Mouse (Mus musculus) hindbrain, embryonic 13.5 days (tissue): Measurements from ENCODE around the gene Slc32a1. TPM values are rescaled to one million over a fixed set of nuclear protein-coding genes. Genes with fewer than 3 reads are reported as not detected.

ENCODE experiments used
- ATAC-seq: fragments of 200-750 bp; cut with Nextera tagmentation; 2 replicates; pipeline ENCODE4 v1.8.0; 2017; ENCODE audit warnings: moderate TSS enrichment; ENCODE audit not compliant: low FRiP score
- H3K27ac ChIP-seq: fragments of 300-500 bp; sonication (generic); 2 replicates; pipeline ENCODE4 v1.5.1; 2015; ENCODE audit warnings: inconsistent platforms, mild to moderate bottlenecking, moderate library complexity
- H3K27me3 ChIP-seq: fragments of 300-500 bp; sonication (generic); 2 replicates; pipeline ENCODE4 v1.6.1; 2015; ENCODE audit warnings: mild to moderate bottlenecking, inconsistent platforms
- H3K36me3 ChIP-seq: fragments of 300-500 bp; sonication (generic); 2 replicates; pipeline ENCODE4 v1.6.1; 2015; ENCODE audit warnings: mild to moderate bottlenecking, inconsistent platforms
- H3K4me1 ChIP-seq: fragments of 300-500 bp; sonication (generic); replicated peaks from 2 replicates; pipeline ENCODE4 v1.6.1; 2015; ENCODE audit warnings: inconsistent platforms
- H3K4me2 ChIP-seq: fragments of 300-500 bp; sonication (generic); 2 replicates; pipeline ENCODE4 v1.6.1; 2015; ENCODE audit warnings: inconsistent platforms, mild to moderate bottlenecking, moderate library complexity
- H3K4me3 ChIP-seq: fragments of 300-500 bp; sonication (generic); 2 replicates; pipeline ENCODE4 v1.5.1; 2015; ENCODE audit warnings: mild to moderate bottlenecking, inconsistent platforms
- H3K9ac ChIP-seq: fragments of 300-500 bp; sonication (generic); 2 replicates; pipeline ENCODE4 v1.6.1; 2015; ENCODE audit warnings: mild to moderate bottlenecking, inconsistent platforms
- H3K9me3 ChIP-seq: fragments of 300-500 bp; sonication (generic); 2 replicates; pipeline ENCODE4 v1.6.1; 2016; ENCODE audit warnings: inconsistent platforms
- WGBS: fragments of 180-500 bp; shearing (Covaris S2); methylation state at CpG from one replicate; pipeline ENCODE4 v1.1.7; 2015; 5-methylcytosine and 5-hydroxymethylcytosine counted together
- polyA plus RNA-seq: library from polyadenylated mRNA; unstranded; fragments of >200 nt; fragmentation: Nextera tagmentation; extraction: Ambion mirVana; gene quantifications from 2 replicates; pipeline ENCODE4 v1.2.1, GENCODE M21; 2015

The Slc32a1 gene
- 6.6 and 8.1 TPM in 2 replicates for polyA plus RNA-seq

GRCm38 (mm10) chr2:158610488-158611325, at the start of gene Slc32a1:
Slc32a1 (plus strand) TSS chr2:158610767.
- peaks cover 89% of the 10 kb centered on the region for H3K27me3 ChIP-seq

GRCm38 (mm10) chr2:158560801-158561200, 49.8 kb upstream of the Slc32a1 start:
- WGBS, result 23% methylated on average over 9 of the region's 9 CpGs
- ATAC-seq, result no peak; the same call in 1 of the 2 replicates
- Histone ChIP-seq H3K4me1 (peaks cover 61% of the 10 kb centered on the region), H3K36me3 (no peaks in the 10 kb centered on the region), H3K4me2 (no peak overlapping the region; the same call in 1 of the 2 replicates), H3K9ac (peak overlapping the region; percentile 51), H3K27ac (peak overlapping the region; percentile 89), H3K9me3 (no peaks in the 10 kb centered on the region), H3K4me3 (no peak overlapping the region), H3K27me3 (peaks cover 24% of the 10 kb centered on the region)

More at GRCm38 (mm10) chr2:158610488-158611325, at the start of gene Slc32a1:
- peak within 1 kb of the TSS; percentile 67 for H3K4me2 ChIP-seq
- H3K9ac ChIP-seq, result peak within 1 kb of the TSS; percentile 86
- H3K9me3 ChIP-seq, result no peaks in the 10 kb centered on the region
- H3K4me1 ChIP-seq, result peaks cover 38% of the 10 kb centered on the region
- peak; percentile 54 for ATAC-seq
- H3K36me3 ChIP-seq, result peaks cover 4% of the 10 kb centered on the region; the same call in 1 of the 2 replicates
- WGBS, result 1% methylated on average over 75 of the region's 77 CpGs
- peak within 1 kb of the TSS; percentile 97 for H3K27ac ChIP-seq
- peak within 1 kb of the TSS; percentile 58 for H3K4me3 ChIP-seq

GRCm38 (mm10) chr2:158561371-158562144, 49.0 kb upstream of the Slc32a1 start:
- H3K27ac ChIP-seq, result peak overlapping the region; percentile 89
- peaks cover 54% of the 10 kb centered on the region for H3K4me1 ChIP-seq
- no peak overlapping the region for H3K4me3 ChIP-seq
- H3K27me3 ChIP-seq, result peaks cover 29% of the 10 kb centered on the region
- 45% methylated on average over 3 of the region's 3 CpGs for WGBS
- peak; percentile 59 for ATAC-seq
- no peaks in the 10 kb centered on the region for H3K36me3 ChIP-seq
- H3K9ac ChIP-seq, result peak overlapping the region; percentile 51
- no peaks in the 10 kb centered on the region for H3K9me3 ChIP-seq
- H3K4me2 ChIP-seq, result no peak overlapping the region; the same call in 1 of the 2 replicates

- Histone ChIP-seq H3K9ac (no peak overlapping the region; the same call in 1 of the 2 replicates), H3K36me3 (no peaks in the 10 kb centered on the region), H3K27me3 (peaks cover 33% of the 10 kb centered on the region), H3K4me1 (peaks cover 33% of the 10 kb centered on the region), H3K27ac (peak overlapping the region; percentile 69), H3K4me3 (no peak overlapping the region), H3K9me3 (no peaks in the 10 kb centered on the region), H3K4me2 (no peak overlapping the region)
- WGBS, result 18% methylated on average over 13 of the region's 13 CpGs
- 0 out of 2 replicates have a peak, but pooled peaks have one; percentile 41 for ATAC-seq
Measured at GRCm38 (mm10) chr2:158570421-158571081, 40.0 kb upstream of the Slc32a1 start.

- Histone ChIP-seq H3K4me1 (peaks cover 19% of the 10 kb centered on the region), H3K9me3 (no peaks in the 10 kb centered on the region), H3K4me3 (no peak overlapping the region), H3K4me2 (no peak overlapping the region), H3K9ac (no peak overlapping the region), H3K36me3 (no peaks in the 10 kb centered on the region), H3K27me3 (peaks cover 22% of the 10 kb centered on the region; the same call in 1 of the 2 replicates), H3K27ac (peak overlapping the region; percentile 58; the same call in 1 of the 2 replicates)
- WGBS, result 28% methylated on average over 4 of the region's 4 CpGs
- no peak for ATAC-seq
Measured at GRCm38 (mm10) chr2:158579979-158580378, 30.6 kb upstream of the Slc32a1 start.

- 9% methylated on average over 12 of the region's 12 CpGs for whole genome bisulfite sequencing
- Histone ChIP-seq H3K36me3 (no peaks in the 10 kb centered on the region), H3K4me1 (peaks cover 37% of the 10 kb centered on the region), H3K9me3 (no peaks in the 10 kb centered on the region), H3K27me3 (peaks cover 34% of the 10 kb centered on the region; the same call in 1 of the 2 replicates), H3K4me2 (no peak overlapping the region), H3K27ac (peak overlapping the region; percentile 40; the same call in 1 of the 2 replicates), H3K9ac (no peak overlapping the region), H3K4me3 (no peak overlapping the region)
- 0 out of 2 replicates have a peak, but pooled peaks have one; percentile 47 for ATAC-seq
Measured at GRCm38 (mm10) chr2:158584621-158585358, 25.8 kb upstream of the Slc32a1 start.

- no peaks in the 10 kb centered on the region for H3K36me3 ChIP-seq
- 24% methylated on average over 8 of the region's 8 CpGs for WGBS
- H3K27me3 ChIP-seq, result peaks cover 19% of the 10 kb centered on the region; the same call in 1 of the 2 replicates
- peaks cover 49% of the 10 kb centered on the region for H3K4me1 ChIP-seq
- H3K27ac ChIP-seq, result peak overlapping the region; percentile 83
- ATAC-seq, result peak; percentile 36; the same call in 1 of the 2 replicates
- no peaks in the 10 kb centered on the region for H3K9me3 ChIP-seq
- H3K4me2 ChIP-seq, result no peak overlapping the region
- peak overlapping the region; percentile 51 for H3K9ac ChIP-seq
- H3K4me3 ChIP-seq, result no peak overlapping the region
Measured at GRCm38 (mm10) chr2:158588524-158589271, 21.9 kb upstream of the Slc32a1 start.

GRCm38 (mm10) chr2:158590495-158590894, 20.1 kb upstream of the Slc32a1 start:
- Histone ChIP-seq H3K27me3 (0 out of 2 replicates have a peak, but pooled peaks cover 11% of the 10 kb centered on the region), H3K4me2 (no peak overlapping the region), H3K36me3 (no peaks in the 10 kb centered on the region), H3K27ac (0 out of 2 replicates have a peak overlapping the region, but pooled peaks have one; percentile 30), H3K4me1 (peaks cover 52% of the 10 kb centered on the region), H3K9me3 (no peaks in the 10 kb centered on the region), H3K9ac (no peak overlapping the region), H3K4me3 (no peak overlapping the region)
- 54% methylated on average over 3 of the region's 3 CpGs for WGBS
- no peak for ATAC-seq

GRCm38 (mm10) chr2:158591286-158591685, 19.3 kb upstream of the Slc32a1 start:
- peak; percentile 38; the same call in 1 of the 2 replicates for ATAC-seq
- Histone ChIP-seq H3K9me3 (no peaks in the 10 kb centered on the region), H3K36me3 (no peaks in the 10 kb centered on the region), H3K4me2 (no peak overlapping the region), H3K4me3 (no peak overlapping the region), H3K27me3 (0 out of 2 replicates have a peak, but pooled peaks cover 9% of the 10 kb centered on the region), H3K4me1 (peaks cover 60% of the 10 kb centered on the region), H3K27ac (peak overlapping the region; percentile 55), H3K9ac (no peak overlapping the region)
- WGBS, result 42% methylated on average over 5 of the region's 5 CpGs

GRCm38 (mm10) chr2:158593371-158593770, 17.2 kb upstream of the Slc32a1 start:
- no peak overlapping the region for H3K4me3 ChIP-seq
- no peak overlapping the region for H3K9ac ChIP-seq
- H3K36me3 ChIP-seq, result no peaks in the 10 kb centered on the region
- peaks cover 17% of the 10 kb centered on the region; the same call in 1 of the 2 replicates for H3K27me3 ChIP-seq
- peaks cover 62% of the 10 kb centered on the region for H3K4me1 ChIP-seq
- no peak overlapping the region for H3K4me2 ChIP-seq
- no peak overlapping the region for H3K27ac ChIP-seq
- WGBS, result 86% methylated on average over 4 of the region's 4 CpGs
- no peaks in the 10 kb centered on the region for H3K9me3 ChIP-seq
- ATAC-seq, result no peak
